Mouse (Mus musculus) embryonic stem cell, embryonic (primary cell): ENCODE measurements around the gene Fmo4.
"Not testable (repeated sequence)": the region's sequence is repeated elsewhere in the genome, so short reads cannot be mapped to it uniquely, and the experiment has no call there.

ENCODE experiments used
- CTCF ChIA-PET, 4 experiments: fragments of 300-600 bp in 2 of 4; fragments of 350-600 bp in 2 of 4; sonication (Branson Sonifier 250); formaldehyde crosslinking; loops; one replicate each; lab custom pipeline; 2022; ENCODE audit warnings: inconsistent platforms in 2 of 4; lab: Charles Lee
- POLR2A ChIA-PET, 4 experiments: fragments of 300-600 bp in 2 of 4; fragments of 350-600 bp in 2 of 4; sonication (Branson Sonifier 250); formaldehyde crosslinking; loops; one replicate each; lab custom pipeline; 2022; ENCODE audit warnings: antibody characterized with exemption in 4 of 4, inconsistent platforms in 1 of 4; lab: Charles Lee

Gene Fmo4

GRCm38 (mm10) chr1:162813143-162813835 lies 483 bp downstream of the Fmo4 start:
- POLR2A ChIA-PET, result interaction anchor here in 1 of 4 experiments (0.5 kb wide), 1 partner anchor 148 kb away, joined by 3 read pairs; no protein-coding TSS in a partner anchor
- CTCF ChIA-PET, result interaction anchor here in 1 of 4 experiments (0.7 kb wide), 1 partner anchor 35 kb away, joined by 3 read pairs; no protein-coding TSS in a partner anchor

GRCm38 (mm10) chr1:162808541-162808940 lies 5.2 kb downstream of the Fmo4 start:
- ChIA-PET POLR2A (no interaction called here), CTCF (interaction anchor here in 1 of 4 experiments (1.4 kb wide), 1 partner anchor 262 kb away, joined by 3 read pairs; no protein-coding TSS in a partner anchor)

- ChIA-PET CTCF (interaction anchor here in 2 of 4 experiments (0.7 to 1.4 kb wide), 2 partner anchors 263 to 373 kb away, joined by 3 read pairs; no protein-coding TSS in a partner anchor), POLR2A (no interaction called here)
These were observed 6.3 kb downstream of the Fmo4 start for GRCm38 (mm10) chr1:162807441-162807840.

- CTCF ChIA-PET, result interaction anchor here (0.5 to 1.5 kb wide), 5 partner anchors 8 to 416 kb away, joined by 3 to 4 read pairs (median 4); no protein-coding TSS in a partner anchor
- POLR2A ChIA-PET, result interaction anchor here in 1 of 4 experiments (1.0 kb wide), 1 partner anchor 65 kb away, joined by 3 read pairs; the partner anchor contains the start of gene Prrc2c
These were observed 8.8 kb downstream of the Fmo4 start for GRCm38 (mm10) chr1:162805011-162805410.

- CTCF ChIA-PET, result interaction anchor here in 1 of 4 experiments (1.4 kb wide), 1 partner anchor 9 kb away, joined by 3 read pairs; no protein-coding TSS in a partner anchor
These were observed 17.3 kb downstream of the Fmo4 start for GRCm38 (mm10) chr1:162796441-162796840.

GRCm38 (mm10) chr1:162792306-162793044 lies 21.3 kb downstream of the Fmo4 start:
- POLR2A ChIA-PET, result no interaction called here
- CTCF ChIA-PET, result no interaction called here

More at GRCm38 (mm10) chr1:162796441-162796840, 17.3 kb downstream of the Fmo4 start:
- POLR2A ChIA-PET, result interaction anchor here in 1 of 4 experiments (1.1 kb wide), 1 partner anchor 58 kb away, joined by 3 read pairs; no protein-coding TSS in a partner anchor

- CTCF ChIA-PET, result interaction anchor here in 1 of 4 experiments (0.7 kb wide), 1 partner anchor 426 kb away, joined by 3 read pairs; no protein-coding TSS in a partner anchor
- POLR2A ChIA-PET, result no interaction called here
These were observed 28.6 kb downstream of the Fmo4 start for GRCm38 (mm10) chr1:162785222-162785621.

GRCm38 (mm10) chr1:162783669-162784248 lies 30.0 kb downstream of the Fmo4 start:
- ChIA-PET POLR2A (no interaction called here), CTCF (no interaction called here)

GRCm38 (mm10) chr1:162781035-162781434 lies 32.7 kb downstream of the Fmo4 start:
- POLR2A ChIA-PET, CTCF ChIA-PET: not testable (repeated sequence)

GRCm38 (mm10) chr1:162777943-162778538 lies 35.7 kb downstream of the Fmo4 start:
- ChIA-PET CTCF (no interaction called here), POLR2A (interaction anchor here in 1 of 4 experiments (0.7 kb wide), 1 partner anchor 11 kb away, joined by 3 read pairs; no protein-coding TSS in a partner anchor)

GRCm38 (mm10) chr1:162773661-162774060 lies 40.1 kb downstream of the Fmo4 start:
- ChIA-PET POLR2A (no interaction called here), CTCF (interaction anchor here in 1 of 4 experiments (0.7 kb wide), 1 partner anchor 68 kb away, joined by 9 read pairs; no protein-coding TSS in a partner anchor)

GRCm38 (mm10) chr1:162771617-162772360 lies 42.0 kb downstream of the Fmo4 start:
- CTCF ChIA-PET, result no interaction called here
- POLR2A ChIA-PET, result no interaction called here

GRCm38 (mm10) chr1:162752009-162752408 lies 61.8 kb downstream of the Fmo4 start:
- POLR2A ChIA-PET, result no interaction called here

GRCm38 (mm10) chr1:162749607-162750006 lies 64.2 kb downstream of the Fmo4 start:
- POLR2A ChIA-PET, result interaction anchor here in 2 of 4 experiments (1.3 to 1.5 kb wide), 2 partner anchors 9 to 11 kb away, joined by 3 to 4 read pairs; partner anchors contain the start of gene Prrc2c (in 1 of the 2)
- CTCF ChIA-PET, result interaction anchor here in 1 of 4 experiments (0.9 kb wide), 1 partner anchor 9 kb away, joined by 5 read pairs; the partner anchor contains the start of gene Prrc2c

More at GRCm38 (mm10) chr1:162752009-162752408, 61.8 kb downstream of the Fmo4 start:
- CTCF ChIA-PET, result no interaction called here

GRCm38 (mm10) chr1:162748761-162749160 lies 65.0 kb downstream of the Fmo4 start:
- ChIA-PET CTCF (interaction anchor here in 2 of 4 experiments (0.7 to 0.9 kb wide), 2 partner anchors 8 to 57 kb away, joined by 3 to 5 read pairs; partner anchors contain the start of gene Prrc2c (in 1 of the 2)), POLR2A (interaction anchor here in 2 of 4 experiments (0.5 to 1.5 kb wide), 3 partner anchors 8 to 80 kb away, joined by 3 to 4 read pairs (median 3); partner anchors contain the start of gene Prrc2c (in 1 of the 2))
